Mouse (Mus musculus) embryo, embryonic 9.5 days (tissue): ENCODE results near the gene Fgfr2.

Experiments used
- DNase-seq: peaks from one replicate; pipeline ENCODE4 v3.0.0-alpha.2; 2017; ENCODE audit errors: extremely low spot score

Gene Fgfr2

GRCm38 (mm10) chr7:130368036-130368826 lies 2754.9 kb downstream of the Fgfr2 start:
- DNase-seq = peak; percentile 29

- peak; percentile 58 for DNase-seq
These were observed 2755.7 kb downstream of the Fgfr2 start for GRCm38 (mm10) chr7:130367222-130368035.

GRCm38 (mm10) chr7:130365711-130366110 lies 2757.4 kb downstream of the Fgfr2 start:
- DNase-seq = no peak

GRCm38 (mm10) chr7:130340412-130341152 lies 2782.6 kb downstream of the Fgfr2 start:
- no peak for DNase-seq

- no peak for DNase-seq
These were observed 2785.5 kb downstream of the Fgfr2 start for GRCm38 (mm10) chr7:130337601-130338000.

- DNase-seq = peak; percentile 41
These were observed 2787.6 kb downstream of the Fgfr2 start for GRCm38 (mm10) chr7:130335440-130336051.

- DNase-seq = no peak
These were observed 2790.5 kb downstream of the Fgfr2 start for GRCm38 (mm10) chr7:130332515-130333220.

GRCm38 (mm10) chr7:130327603-130328365 lies 2795.4 kb downstream of the Fgfr2 start:
- peak; percentile 50 for DNase-seq

- DNase-seq = no peak
These were observed 2797.1 kb downstream of the Fgfr2 start for GRCm38 (mm10) chr7:130325983-130326433.

- DNase-seq = no peak
These were observed 2798.3 kb downstream of the Fgfr2 start for GRCm38 (mm10) chr7:130324716-130325401.

GRCm38 (mm10) chr7:130323766-130324165 lies 2799.4 kb downstream of the Fgfr2 start:
- DNase-seq = no peak

GRCm38 (mm10) chr7:130319799-130320556 lies 2803.2 kb downstream of the Fgfr2 start:
- no peak for DNase-seq

GRCm38 (mm10) chr7:130316294-130316693 lies 2806.9 kb downstream of the Fgfr2 start:
- no peak for DNase-seq

GRCm38 (mm10) chr7:130315221-130315620 lies 2807.9 kb downstream of the Fgfr2 start:
- DNase-seq = no peak

- DNase-seq = no peak
These were observed 2808.5 kb downstream of the Fgfr2 start for GRCm38 (mm10) chr7:130314658-130315057.

- DNase-seq = no peak
These were observed 2811.8 kb downstream of the Fgfr2 start for GRCm38 (mm10) chr7:130311362-130311761.

GRCm38 (mm10) chr7:130309180-130309579 lies 2814.0 kb downstream of the Fgfr2 start:
- no peak for DNase-seq

- no peak for DNase-seq
These were observed 2816.1 kb downstream of the Fgfr2 start for GRCm38 (mm10) chr7:130307036-130307435.

- DNase-seq = no peak
These were observed 2818.5 kb downstream of the Fgfr2 start for GRCm38 (mm10) chr7:130304642-130305041.
